9 mouse cellular contexts compared by ENCODE assay signal in the genomic region with DNA sequence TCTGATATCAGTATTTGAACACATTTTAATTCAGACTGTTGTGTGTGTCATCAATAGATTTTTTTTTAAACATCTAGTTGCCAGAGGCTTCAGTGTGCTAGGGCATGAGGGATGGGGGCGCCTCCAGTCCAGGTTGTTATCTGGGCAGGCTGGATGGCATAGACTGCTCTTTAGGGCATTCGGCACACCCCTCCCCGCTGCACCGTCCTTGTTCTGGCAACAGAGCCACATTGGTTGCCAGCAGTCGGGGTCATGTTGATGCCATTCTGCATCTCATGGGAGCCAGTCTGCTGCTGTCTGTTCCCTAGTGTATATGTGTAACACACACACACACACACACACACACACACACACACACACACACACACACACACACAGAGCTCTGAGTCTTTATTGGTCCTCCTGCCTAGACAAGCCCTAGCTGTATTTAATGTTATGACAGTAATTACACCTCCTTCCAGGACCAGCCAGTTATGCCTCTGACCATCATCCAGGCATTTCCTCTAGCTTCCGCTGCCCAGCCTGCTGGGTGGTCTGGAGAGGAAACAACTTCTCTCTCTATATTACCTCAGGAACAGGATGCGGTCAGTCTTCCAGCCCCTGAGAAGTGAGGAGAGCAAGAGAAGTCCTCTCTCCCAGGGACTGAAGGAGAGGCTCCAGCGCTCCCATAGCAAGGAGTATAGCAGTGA.
DNase-seq lines count a peak whose midpoint lies in the region; ATAC-seq lines count a peak whose summit lies in the region.
"Had no signal": no experiment of that assay in that cellular context is flagged by ENCODE, and none has a peak within 500 bp of the region (broad histone marks: within the 10 kb centered on the region; RNA-seq: fewer than 3 reads in every experiment).

No protein-coding gene starts in this region.

- WGBS in intestine, embryonic 16.5 days, result 63% methylated on average over 8 of the region's 8 CpGs
- 53% methylated on average over 8 of the region's 8 CpGs for WGBS in intestine, embryonic 15.5 days
- WGBS in neural tube, embryonic 11.5 days, result 73% methylated on average over 8 of the region's 8 CpGs
- WGBS in neural tube, embryonic 15.5 days, result 59% methylated on average over 8 of the region's 8 CpGs
- WGBS in hindbrain, embryonic 13.5 days, result 70% methylated on average over 8 of the region's 8 CpGs

- H3K9me3 ChIP-seq in intestine, embryonic 16.5 days (ENCODE audit: control insufficient read depth, low read length), result no peaks in the 10 kb centered on the region
- H3K9me3 ChIP-seq in intestine, embryonic 15.5 days, result no peaks in the 10 kb centered on the region
- no peaks in the 10 kb centered on the region for H3K9me3 ChIP-seq in neural tube, embryonic 11.5 days (ENCODE audit: control insufficient read depth, low read length)
- no peaks in the 10 kb centered on the region for H3K9me3 ChIP-seq in neural tube, embryonic 15.5 days (replicated peaks)
- no peaks in the 10 kb centered on the region for H3K9me3 ChIP-seq in hindbrain, embryonic 13.5 days

- ATAC-seq in intestine, embryonic 16.5 days, result peak; percentile 48
- no peak for ATAC-seq in intestine, embryonic 15.5 days
- peak; percentile 18; the same call in 1 of the 2 replicates for ATAC-seq in neural tube, embryonic 11.5 days (ENCODE audit: insufficient read depth, low FRiP score, low TSS enrichment)
- no peak; the same call in 1 of the 2 replicates for ATAC-seq in neural tube, embryonic 15.5 days (ENCODE audit: low FRiP score)
- peak; percentile 47; the same call in 1 of the 2 replicates for ATAC-seq in hindbrain, embryonic 13.5 days (ENCODE audit: low FRiP score)

- H3K27ac ChIP-seq in intestine, embryonic 16.5 days (ENCODE audit: low read length), result no peak overlapping the region
- H3K27ac ChIP-seq in intestine, embryonic 15.5 days, result no peak overlapping the region
- no peak overlapping the region for H3K27ac ChIP-seq in neural tube, embryonic 11.5 days (ENCODE audit: low read depth, low read length)
- no peak overlapping the region; the same call in 1 of the 2 replicates for H3K27ac ChIP-seq in neural tube, embryonic 15.5 days (replicated peaks)
- H3K27ac ChIP-seq in hindbrain, embryonic 13.5 days, result peak overlapping the region; percentile 55; the same call in 1 of the 2 replicates
- H3K27ac ChIP-seq: heart, adult 2 months had no signal

- H3K4me2 ChIP-seq in intestine, embryonic 16.5 days (ENCODE audit: low read depth, low read length), result no peak overlapping the region
- H3K4me2 ChIP-seq in intestine, embryonic 15.5 days (replicated peaks), result no peak overlapping the region
- H3K4me2 ChIP-seq in neural tube, embryonic 11.5 days (ENCODE audit: low read depth), result no peak overlapping the region
- H3K4me2 ChIP-seq in neural tube, embryonic 15.5 days, result no peak overlapping the region
- no peak overlapping the region for H3K4me2 ChIP-seq in hindbrain, embryonic 13.5 days

- no peak for DNase-seq in neural tube, embryonic 11.5 days (ENCODE audit: low spot score)
- DNase-seq in yolk sac, embryonic 10.5 days (ENCODE audit: low spot score), result peak; percentile 10
- no peak for DNase-seq in right cerebral cortex, postnatal 25 days
- DNase-seq: heart, adult 2 months; lung, adult 18-20 months had no signal

- no peak overlapping the region for H3K9ac ChIP-seq in intestine, embryonic 16.5 days (ENCODE audit: low read depth, low read length)
- H3K9ac ChIP-seq in intestine, embryonic 15.5 days, result no peak overlapping the region
- no peak overlapping the region for H3K9ac ChIP-seq in neural tube, embryonic 11.5 days (ENCODE audit: low read length)
- no peak overlapping the region for H3K9ac ChIP-seq in neural tube, embryonic 15.5 days (replicated peaks)
- no peak overlapping the region for H3K9ac ChIP-seq in hindbrain, embryonic 13.5 days

- no peak overlapping the region for H3K4me3 ChIP-seq in intestine, embryonic 16.5 days (ENCODE audit: low read length)
- H3K4me3 ChIP-seq in intestine, embryonic 15.5 days (replicated peaks), result no peak overlapping the region
- no peak overlapping the region for H3K4me3 ChIP-seq in neural tube, embryonic 11.5 days (ENCODE audit: low read depth, low read length)
- H3K4me3 ChIP-seq in neural tube, embryonic 15.5 days (replicated peaks), result no peak overlapping the region
- H3K4me3 ChIP-seq in hindbrain, embryonic 13.5 days, result no peak overlapping the region
- H3K4me3 ChIP-seq: heart, adult 2 months had no signal

- no peaks in the 10 kb centered on the region for H3K4me1 ChIP-seq in intestine, embryonic 16.5 days (ENCODE audit: control insufficient read depth, insufficient read depth, low read length)
- no peaks in the 10 kb centered on the region for H3K4me1 ChIP-seq in intestine, embryonic 15.5 days (replicated peaks)
- no peaks in the 10 kb centered on the region for H3K4me1 ChIP-seq in neural tube, embryonic 11.5 days (ENCODE audit: control insufficient read depth, insufficient read depth, low read length)
- 0 out of 2 replicates have a peak, but pooled peaks cover 9% of the 10 kb centered on the region for H3K4me1 ChIP-seq in neural tube, embryonic 15.5 days
- peaks cover 19% of the 10 kb centered on the region; the same call in 1 of the 2 replicates for H3K4me1 ChIP-seq in hindbrain, embryonic 13.5 days (replicated peaks)

- H3K36me3 ChIP-seq in intestine, embryonic 16.5 days (ENCODE audit: control insufficient read depth, insufficient read depth, low read length), result no peaks in the 10 kb centered on the region
- no peaks in the 10 kb centered on the region for H3K36me3 ChIP-seq in intestine, embryonic 15.5 days
- no peaks in the 10 kb centered on the region for H3K36me3 ChIP-seq in neural tube, embryonic 11.5 days (ENCODE audit: control insufficient read depth, insufficient read depth, low read length)
- H3K36me3 ChIP-seq in neural tube, embryonic 15.5 days, result no peaks in the 10 kb centered on the region
- H3K36me3 ChIP-seq in hindbrain, embryonic 13.5 days, result no peaks in the 10 kb centered on the region

- H3K27me3 ChIP-seq in intestine, embryonic 16.5 days (replicated peaks; ENCODE audit: control insufficient read depth, insufficient read depth, low read length), result no peaks in the 10 kb centered on the region
- H3K27me3 ChIP-seq in intestine, embryonic 15.5 days (replicated peaks), result no peaks in the 10 kb centered on the region
- H3K27me3 ChIP-seq in neural tube, embryonic 11.5 days (ENCODE audit: control insufficient read depth, insufficient read depth, low read length), result no peaks in the 10 kb centered on the region
- no peaks in the 10 kb centered on the region for H3K27me3 ChIP-seq in neural tube, embryonic 15.5 days (replicated peaks)
- no peaks in the 10 kb centered on the region for H3K27me3 ChIP-seq in hindbrain, embryonic 13.5 days

Comparison
In these comparisons a context has a peak if more than half of its experiments do, and no peak if none do; other contexts are left out.
1. ATAC-seq: peak in intestine, embryonic 16.5 days (single experiment), neural tube, embryonic 11.5 days (single experiment) and hindbrain, embryonic 13.5 days (single experiment); none in intestine, embryonic 15.5 days (single experiment) and neural tube, embryonic 15.5 days (single experiment).